Mouse (Mus musculus): Measurements from ENCODE around the gene Tspan4. TPM values are rescaled to one million over a fixed set of nuclear protein-coding genes. Genes with fewer than 3 reads are reported as not detected.

The Tspan4 gene
- polyA plus RNA-seq (2015; fragmentation: Nextera tagmentation; extraction: Ambion mirVana) = 24.7 and 28.5 TPM in 2 replicates

DNA sequence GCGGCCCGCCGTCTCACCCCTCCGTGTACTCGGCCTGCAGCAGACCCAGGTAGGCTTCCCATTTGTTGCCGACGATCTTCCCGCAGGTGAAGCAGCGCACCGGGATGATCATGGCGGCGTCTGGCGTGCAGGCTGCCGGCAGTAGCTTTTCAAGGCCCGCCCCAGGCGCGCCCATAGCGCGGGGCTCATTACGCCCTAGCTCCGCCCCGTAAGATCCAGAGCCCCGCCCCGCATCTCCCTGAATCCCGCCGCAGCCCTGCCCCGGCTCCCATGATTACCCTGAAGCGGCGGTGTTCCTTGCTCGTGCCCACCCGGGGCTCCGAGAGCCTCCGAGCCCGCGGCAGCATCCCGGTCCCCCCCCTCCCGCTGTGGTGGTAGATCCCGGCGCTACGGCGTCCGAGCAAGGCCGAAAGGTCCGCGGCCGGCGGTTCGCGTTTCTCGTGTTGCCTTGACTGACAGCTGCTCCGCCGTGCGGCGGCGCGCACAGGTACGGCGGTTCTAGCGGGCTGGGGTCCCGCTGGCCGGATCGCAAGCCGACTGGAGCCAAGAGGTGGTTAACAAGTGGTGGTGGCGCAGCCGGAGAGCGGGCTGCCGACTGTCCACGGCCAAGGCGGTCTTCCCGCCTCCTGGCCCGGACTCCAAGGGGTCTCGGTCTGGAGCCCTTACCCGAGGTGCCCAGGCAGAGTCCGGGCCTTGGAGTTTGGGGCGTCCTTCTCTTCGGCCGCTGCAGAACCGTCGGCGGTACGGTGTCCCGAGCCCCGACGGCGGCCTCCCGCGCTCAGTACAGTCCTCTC lies at the start of gene Tspan4, which contains the start of gene Polr2l:
Gene Tspan4 (plus strand): TSS at position 230 of the 794 bp plus-strand sequence.
Gene Polr2l (minus strand): TSS at position 122 of the 794 bp plus-strand sequence.
- DNase-seq (ENCODE audit: low spot score) = peak; percentile 89

- DNase-seq (ENCODE audit: low spot score) = no peak
Observed at GRCm38 (mm10) chr7:141426948-141427730, 47.9 kb upstream of the Tspan4 start.

GRCm38 (mm10) chr7:141428701-141429100 lies 46.3 kb upstream of the Tspan4 start:
- DNase-seq (ENCODE audit: low spot score) = no peak

DNA sequence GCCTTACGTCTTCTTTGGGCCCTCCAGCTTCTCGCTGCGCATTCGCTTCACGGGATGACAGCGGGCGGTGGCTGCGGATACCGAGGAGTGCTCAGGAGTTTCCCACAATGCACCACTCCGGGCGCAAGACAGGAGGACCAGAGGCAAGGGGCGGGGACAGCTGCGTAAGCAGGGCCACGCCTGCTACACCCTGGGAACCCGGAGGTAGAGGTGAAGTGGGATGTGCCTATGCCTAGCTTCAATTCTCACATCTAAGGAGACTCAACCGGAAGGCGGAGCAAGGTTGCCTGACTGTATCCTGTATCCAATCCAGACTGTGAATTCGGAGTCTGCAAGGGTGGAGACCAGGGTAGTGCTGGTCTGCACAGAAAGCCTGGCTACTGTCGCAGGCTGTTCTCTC lies 45.7 kb upstream of the Tspan4 start, which contains the start of gene Cend1:
Gene Cend1 (minus strand): TSS at position 182 of the 400 bp plus-strand sequence.
- peak; percentile 38 for DNase-seq (ENCODE audit: low spot score)

- DNase-seq (ENCODE audit: low spot score) = no peak
Observed at GRCm38 (mm10) chr7:141429840-141430584, 45.0 kb upstream of the Tspan4 start.

GRCm38 (mm10) chr7:141430585-141431240 lies 44.3 kb upstream of the Tspan4 start:
- DNase-seq (ENCODE audit: low spot score) = no peak

DNA sequence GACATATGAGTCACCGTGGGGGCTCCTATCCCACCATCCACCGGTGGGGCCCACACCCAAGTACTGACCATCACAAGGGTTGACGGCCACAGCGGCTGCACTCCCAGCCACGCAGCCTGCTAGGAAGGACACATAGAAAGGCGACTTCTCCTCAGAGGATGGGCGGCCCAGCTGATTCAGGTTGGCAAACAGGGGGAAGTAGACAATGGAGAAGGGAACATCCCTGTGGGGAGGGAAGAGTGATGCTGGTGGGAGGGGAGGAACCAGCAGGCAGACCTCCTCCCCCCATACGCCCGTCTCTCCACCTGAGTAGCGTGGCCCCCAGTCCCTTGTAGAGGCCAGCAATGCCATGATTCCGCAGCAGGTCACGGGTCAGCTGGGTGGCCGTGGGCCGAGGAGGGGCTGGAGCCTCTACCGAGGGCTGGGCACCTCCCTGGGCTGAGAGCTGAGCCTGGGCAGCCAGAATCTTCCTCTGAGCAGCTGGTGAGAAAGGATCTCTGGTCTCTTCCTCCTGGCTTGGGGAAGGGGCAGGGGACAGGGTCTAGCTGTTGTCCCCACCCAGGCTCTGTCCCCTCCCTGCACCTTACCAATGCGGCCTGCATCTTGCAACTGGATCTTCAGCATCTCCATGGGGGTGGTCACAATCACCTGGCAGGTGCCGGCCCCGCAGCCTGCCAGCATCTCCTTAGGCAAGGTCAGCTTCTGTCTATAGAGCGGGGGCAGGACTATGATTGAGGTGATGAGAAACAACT lies 43.4 kb upstream of the Tspan4 start:
- DNase-seq (ENCODE audit: low spot score) = no peak

DNA sequence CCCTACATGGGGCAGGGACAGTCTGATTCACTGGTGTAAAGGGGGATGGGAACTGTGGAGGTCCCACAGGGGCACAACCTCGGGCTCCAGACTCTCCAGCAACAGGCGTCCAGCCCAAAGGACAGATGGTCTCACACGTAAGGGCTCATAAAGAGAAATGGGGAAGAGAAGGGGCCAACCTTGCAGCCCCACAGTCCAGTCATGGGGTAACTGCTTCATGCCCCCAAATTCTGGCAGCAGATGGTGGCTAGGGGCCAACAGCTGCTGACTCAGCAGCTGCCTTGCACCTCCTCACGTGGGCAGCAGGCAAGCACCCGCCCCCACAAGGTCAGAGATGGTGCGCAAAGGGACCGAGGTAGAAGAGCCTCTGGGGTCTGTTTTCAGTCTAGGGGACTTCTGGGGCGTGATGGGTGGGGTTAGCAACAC lies 42.8 kb upstream of the Tspan4 start:
- DNase-seq (ENCODE audit: low spot score) = no peak

GRCm38 (mm10) chr7:141432741-141433516 lies 42.1 kb upstream of the Tspan4 start:
- no peak for DNase-seq (ENCODE audit: low spot score)

DNA sequence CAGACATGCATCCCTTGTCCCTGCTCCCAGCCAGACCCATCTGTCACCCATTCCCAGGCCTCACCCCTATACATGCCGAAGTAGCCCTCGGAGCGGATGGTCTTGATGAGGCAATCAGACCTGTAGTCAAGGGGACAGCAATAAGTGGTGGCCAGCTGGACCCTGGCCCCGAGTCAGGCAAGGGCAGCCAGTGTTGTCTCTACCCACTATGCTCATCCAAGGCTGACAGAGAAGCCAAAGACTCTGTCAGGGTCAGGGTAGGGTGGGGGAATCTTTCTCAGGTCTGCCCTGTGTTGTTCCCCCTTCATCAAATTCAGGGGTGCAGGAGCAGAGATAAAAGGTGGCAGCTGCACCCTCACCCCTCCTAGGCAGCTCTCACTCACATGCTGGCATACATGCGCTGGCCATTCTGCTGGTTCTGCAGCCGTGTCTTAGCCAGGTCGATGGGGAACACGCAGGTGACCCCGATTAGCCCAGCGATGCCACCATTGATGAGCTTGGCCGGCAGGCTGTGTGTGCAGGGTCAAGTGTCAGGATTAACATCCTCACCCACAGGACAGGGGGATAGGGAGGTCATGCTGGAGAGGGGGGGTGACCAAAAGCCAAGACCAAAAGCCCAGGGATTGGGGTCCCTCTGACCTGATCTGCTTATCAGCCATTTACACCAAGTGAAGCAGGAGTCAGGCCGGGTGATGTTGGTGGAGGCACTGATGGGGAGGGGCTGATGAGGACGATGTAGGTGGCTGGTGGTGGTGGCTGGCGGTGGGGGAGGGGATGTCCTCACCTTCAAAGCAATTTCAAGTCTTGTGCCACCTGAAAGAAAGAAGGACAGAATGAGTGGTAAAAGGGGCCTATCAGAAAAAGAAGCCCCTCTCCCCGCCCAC lies 41.3 kb upstream of the Tspan4 start:
- no peak for DNase-seq (ENCODE audit: low spot score)

- DNase-seq (ENCODE audit: low spot score) = peak; percentile 59
Observed at GRCm38 (mm10) chr7:141434464-141434863, 40.6 kb upstream of the Tspan4 start.

DNA sequence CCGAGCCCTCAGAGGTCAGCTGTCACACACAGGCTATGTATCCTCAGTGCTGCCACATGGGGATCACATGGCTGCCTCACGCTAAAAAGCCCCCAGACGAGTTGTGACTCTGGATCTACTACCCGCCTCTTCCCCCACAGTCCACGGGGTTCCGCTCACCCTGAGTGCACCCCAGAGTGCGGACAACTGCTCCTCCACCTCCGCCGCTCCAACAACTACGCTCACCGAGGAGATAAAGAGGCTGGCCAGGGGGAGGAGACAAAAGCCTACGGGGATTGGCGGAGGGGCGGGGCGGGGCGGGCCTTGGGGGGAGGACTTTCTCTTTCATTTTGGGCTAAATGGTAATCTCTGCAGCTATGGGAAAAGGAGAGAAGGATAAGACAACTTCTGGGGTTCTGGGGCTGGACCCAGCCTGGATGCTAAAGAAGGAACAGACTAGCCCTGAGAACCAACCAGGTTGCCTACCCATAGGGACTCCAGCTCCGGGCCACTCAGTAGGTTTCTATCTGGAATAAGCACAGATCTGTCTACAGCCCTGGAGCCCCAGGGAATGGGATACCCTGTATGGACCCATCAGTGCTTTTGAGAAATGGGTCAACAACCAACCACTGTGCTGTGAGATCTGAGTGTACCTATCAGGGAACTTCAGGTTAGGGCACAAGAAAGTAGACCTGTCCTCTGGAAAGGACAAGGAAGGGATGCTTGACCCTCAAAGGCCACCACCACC lies 39.7 kb upstream of the Tspan4 start:
- peak; percentile 67 for DNase-seq (ENCODE audit: low spot score)

GRCm38 (mm10) chr7:141435856-141436522 lies 39.1 kb upstream of the Tspan4 start:
- no peak for DNase-seq (ENCODE audit: low spot score)

DNA sequence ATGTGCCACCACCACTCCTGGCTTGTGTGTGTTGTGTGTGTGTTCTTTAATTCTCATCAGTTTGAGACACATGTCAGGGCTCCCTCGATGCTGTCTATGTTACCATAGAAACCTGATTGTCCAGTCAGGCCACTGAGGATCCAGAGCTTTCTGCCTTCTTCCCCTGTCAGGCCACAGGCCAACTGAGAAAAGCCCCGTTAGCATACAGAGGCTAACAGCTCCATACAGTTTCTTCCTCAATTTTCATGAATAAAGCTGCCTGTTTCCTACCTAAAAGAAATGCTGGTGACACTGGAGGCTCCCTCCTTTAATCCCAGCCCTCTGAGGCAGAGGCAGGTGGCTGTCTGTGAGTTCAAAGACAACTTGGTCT lies 38.5 kb upstream of the Tspan4 start:
- DNase-seq (ENCODE audit: low spot score) = no peak

DNA sequence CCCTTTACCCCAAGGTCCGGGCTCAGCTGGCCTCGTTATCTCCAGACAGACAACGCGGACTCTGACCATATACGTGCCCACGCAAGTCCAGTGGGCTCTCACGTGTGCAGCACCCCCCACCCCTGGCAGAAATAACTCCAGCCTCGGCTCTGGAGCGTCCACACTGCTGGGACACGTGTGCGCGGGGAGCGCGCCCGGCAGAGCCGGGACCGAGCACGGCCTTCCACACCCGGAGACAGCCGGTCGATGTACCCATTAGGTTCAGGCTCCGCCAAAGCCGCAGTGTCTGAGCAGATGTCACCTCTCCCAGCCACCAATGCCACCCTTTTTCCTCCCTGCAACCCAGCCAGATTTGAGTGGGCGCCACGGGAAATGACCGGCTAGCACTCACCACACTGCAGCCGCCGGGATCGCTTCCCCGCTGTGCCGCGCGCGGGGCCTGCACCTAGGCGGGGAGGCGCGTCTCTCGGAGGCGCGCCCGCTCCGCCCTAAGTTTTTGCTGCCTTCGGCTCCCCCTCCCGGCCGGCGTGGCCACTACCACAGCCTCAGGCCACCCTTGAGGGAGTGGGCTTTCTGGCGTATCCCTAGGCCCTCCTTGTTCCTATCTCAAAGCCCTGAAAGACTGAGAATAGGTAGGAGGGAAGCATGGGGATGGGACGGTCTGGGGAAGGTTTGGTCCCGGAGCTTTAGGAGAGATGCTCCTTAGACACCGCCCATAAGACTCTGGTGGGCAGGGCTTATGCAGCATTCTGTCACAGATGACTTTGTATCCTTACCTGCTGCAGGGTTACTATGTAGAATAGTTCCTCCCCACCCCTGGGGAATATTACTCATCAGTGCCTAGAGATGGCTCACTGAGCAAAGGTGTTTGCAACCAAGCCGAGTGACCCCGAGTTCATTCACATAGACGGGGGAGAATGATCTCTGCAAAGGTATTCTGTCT lies 37.6 kb upstream of the Tspan4 start, which contains the start of gene Slc25a22:
Gene Slc25a22 (minus strand): TSS at position 715 of the 943 bp plus-strand sequence.
- peak; percentile 85 for DNase-seq (ENCODE audit: low spot score)

Data from thymus, postnatal 0 days (tissue).